Mouse (Mus musculus): ENCODE data around the gene Actl7b.

The Actl7b gene

DNA sequence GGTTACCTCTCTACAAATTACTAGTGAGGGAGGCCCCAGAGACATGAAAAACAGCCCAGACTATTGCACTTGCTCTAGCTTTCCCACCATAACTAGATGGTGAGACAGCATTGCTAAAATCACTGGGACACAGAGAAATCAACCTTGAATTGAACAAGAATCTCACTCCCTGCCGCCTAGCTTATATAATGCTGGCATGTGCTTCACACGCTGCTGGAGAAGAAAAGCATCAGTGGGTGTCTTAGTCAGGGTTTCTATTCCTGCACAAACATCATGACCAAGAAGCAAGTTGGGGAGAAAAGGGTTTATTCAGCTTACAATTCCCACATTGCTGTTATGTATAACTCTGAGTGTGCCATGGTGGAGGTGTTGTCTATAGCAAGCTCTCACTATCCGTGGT is 28.1 kb downstream of the Actl7b start:
- no peak for DNase-seq (ENCODE audit: low spot score)

DNA sequence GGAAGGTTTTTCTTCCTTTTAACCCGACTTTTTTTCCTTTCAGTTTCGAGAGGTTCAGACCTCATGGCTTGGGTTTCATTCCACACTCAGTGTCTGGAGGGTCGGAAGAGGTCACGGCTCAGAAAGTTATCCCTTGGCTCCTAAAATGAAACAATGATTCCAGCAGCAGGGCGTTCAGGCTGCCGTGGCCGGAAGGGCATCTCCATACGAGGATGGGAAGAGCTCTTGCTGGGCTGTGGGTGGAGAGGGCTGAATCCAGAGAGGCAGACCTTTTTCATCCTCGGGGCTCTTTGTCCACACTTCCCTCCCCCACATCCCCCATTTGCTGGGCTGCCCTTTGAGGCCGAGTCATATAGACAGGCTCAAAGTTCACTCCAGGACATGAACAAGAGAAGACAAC is 39.0 kb downstream of the Actl7b start:
- DNase-seq (ENCODE audit: low spot score), result no peak

- no peak for DNase-seq (ENCODE audit: low spot score)
These were observed 42.6 kb downstream of the Actl7b start for GRCm38 (mm10) chr4:56698671-56699070.

GRCm38 (mm10) chr4:56696401-56696800 is 44.8 kb downstream of the Actl7b start:
- DNase-seq (ENCODE audit: low spot score), result no peak

All from ovary, postnatal 10 days (tissue).